Mouse (Mus musculus) right cerebral cortex, postnatal 25 days (tissue): ENCODE measurements at regions not wholly inside any gene's neighbourhood (a gene's known extent, or its start where the extent isn't known, plus 50 kb on each side); places are given as distances from the start of the nearest gene placed in this dataset.

Source experiments
- DNase-seq: peaks from one replicate; pipeline ENCODE4 v3.0.0; 2022

- DNase-seq, result no peak
Observed at GRCm38 (mm10) chr13:28514245-28514644, 256.9 kb downstream of the Gm11361 start.

GRCm38 (mm10) chr13:28513336-28513735 is 256.0 kb downstream of the Gm11361 start:
- no peak for DNase-seq

DNA sequence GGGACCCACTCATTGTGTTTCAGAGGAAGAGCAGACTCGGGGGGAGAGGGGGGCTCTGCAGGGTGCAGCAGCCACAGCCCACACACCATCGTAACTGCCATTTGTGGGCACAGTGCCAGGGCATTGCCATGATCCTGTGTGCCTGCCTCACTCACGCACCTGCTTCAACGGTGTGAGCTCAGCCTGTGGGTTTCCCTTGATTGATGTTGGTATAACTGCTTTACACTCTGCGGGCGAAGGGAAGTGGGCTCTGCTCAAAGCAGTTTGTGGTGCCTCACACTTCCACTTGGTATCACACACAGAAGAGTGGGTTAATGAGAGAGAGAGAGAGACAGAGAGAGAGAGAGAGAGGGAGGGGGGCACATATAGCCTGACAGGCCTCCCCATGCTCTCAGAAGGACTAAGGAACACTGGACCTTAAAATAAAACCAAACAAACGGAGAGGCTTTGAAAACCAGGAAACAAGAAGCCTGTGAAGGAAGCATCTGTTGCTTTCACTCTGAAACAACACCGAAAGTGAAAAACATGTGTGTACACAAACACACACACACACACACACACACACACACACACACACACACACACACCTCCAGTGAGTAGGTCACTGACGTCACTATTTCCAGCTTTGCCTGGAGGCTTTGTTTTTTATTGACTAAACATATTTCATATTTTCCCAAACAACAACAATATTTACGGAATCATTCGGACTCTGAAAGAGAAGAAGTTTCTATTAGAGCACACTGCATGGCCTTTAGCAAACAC is 255.4 kb downstream of the Gm11361 start:
- DNase-seq, result no peak

DNA sequence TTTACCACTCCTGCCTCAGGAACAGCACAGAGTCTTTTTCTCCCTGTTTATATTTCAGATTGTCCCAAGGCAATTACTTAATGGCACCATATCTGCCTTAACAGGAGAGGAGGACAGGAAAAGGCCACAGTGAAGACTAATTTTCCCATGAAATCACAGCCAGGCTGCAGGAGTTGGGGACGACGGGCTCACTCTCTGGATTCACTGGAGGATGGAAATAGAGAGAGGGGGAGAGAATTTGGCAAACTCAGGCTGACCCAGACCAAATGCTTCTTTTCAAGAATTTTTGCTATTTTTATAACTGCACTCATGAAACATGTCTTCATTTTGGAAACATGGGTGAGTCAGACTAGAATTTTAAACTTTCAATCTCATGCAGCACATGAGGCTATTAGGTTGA is 250.9 kb downstream of the Gm11361 start:
- no peak for DNase-seq

DNA sequence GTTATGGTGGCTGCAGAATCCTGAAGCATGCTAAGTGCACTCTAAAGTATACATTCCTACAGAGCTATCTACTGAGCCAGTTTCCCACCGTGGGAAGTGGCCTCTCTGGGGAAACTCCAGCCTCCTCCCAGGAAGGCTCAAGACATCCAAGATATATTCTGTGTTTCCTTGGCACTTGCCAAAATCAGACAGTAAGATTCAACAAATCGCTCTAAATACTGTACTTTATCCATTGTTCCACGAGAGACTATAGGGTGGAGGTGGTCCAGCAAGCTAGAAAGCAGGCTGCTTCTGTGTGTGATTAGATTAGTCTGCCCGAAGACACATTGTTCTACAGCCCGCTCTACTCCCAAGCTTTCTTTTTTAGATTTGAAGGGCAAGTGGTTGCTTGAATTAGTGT is 250.5 kb downstream of the Gm11361 start:
- DNase-seq, result no peak

DNA sequence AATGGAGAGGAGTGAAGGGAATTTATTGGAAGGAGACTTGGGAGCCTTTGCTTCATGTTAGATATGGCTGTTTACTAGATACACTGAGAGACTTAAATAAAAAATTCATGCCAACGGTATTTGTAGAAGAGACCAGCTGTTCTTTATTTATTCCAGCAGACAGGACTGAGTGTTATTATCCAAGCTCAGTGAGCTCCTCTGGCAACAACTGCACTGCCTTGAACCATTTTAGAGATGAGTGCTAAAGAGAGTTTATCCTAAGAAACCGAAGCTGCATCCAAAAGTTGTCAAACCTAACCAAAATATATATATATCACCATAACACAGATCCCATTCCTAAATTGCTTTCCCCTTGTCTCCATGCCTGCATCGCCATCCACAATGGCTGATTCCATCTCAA is 247.0 kb downstream of the Gm11361 start:
- no peak for DNase-seq

DNA sequence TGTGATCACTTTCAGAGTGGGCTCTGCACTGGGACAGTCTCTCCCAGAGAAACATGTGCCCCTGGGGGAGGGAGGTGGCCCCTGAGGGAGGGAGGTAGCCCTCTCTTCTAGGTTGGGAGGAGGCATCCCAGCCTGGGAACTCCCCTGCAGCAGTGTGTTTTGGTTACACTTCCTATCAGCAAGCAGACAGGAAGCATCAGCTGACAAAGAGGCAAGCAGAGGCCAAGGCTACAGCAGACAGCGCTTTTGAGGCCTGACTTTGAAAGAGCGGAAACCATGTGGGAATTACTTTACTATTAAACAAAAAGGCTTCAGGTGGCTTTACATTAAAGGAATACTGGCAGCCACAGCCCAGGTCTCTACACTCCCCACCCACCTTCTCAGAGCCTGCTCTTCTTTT is 244.8 kb downstream of the Gm11361 start:
- DNase-seq, result no peak

DNA sequence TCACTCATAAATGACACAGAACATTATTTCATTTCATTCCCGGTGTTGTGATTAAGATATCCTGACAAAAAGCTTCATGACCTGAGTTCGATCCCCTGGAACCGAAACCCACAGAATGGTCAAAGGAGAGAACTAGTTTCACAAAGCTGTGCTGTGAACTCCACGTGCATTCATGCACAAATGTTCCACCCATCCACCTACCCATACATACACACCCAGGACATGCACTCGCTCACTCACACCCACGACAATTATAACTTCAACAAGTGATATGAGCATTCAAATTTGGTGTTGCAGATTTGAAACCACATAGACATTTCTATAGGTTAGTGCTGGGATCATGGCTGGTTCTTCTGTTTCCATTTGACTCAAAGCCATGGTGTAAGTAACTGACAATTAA is 243.4 kb downstream of the Gm11361 start:
- no peak for DNase-seq

- DNase-seq, result no peak
Observed at GRCm38 (mm10) chr13:28497483-28497882, 240.2 kb downstream of the Gm11361 start.

GRCm38 (mm10) chr13:28492015-28492414 is 234.7 kb downstream of the Gm11361 start:
- DNase-seq, result no peak

DNA sequence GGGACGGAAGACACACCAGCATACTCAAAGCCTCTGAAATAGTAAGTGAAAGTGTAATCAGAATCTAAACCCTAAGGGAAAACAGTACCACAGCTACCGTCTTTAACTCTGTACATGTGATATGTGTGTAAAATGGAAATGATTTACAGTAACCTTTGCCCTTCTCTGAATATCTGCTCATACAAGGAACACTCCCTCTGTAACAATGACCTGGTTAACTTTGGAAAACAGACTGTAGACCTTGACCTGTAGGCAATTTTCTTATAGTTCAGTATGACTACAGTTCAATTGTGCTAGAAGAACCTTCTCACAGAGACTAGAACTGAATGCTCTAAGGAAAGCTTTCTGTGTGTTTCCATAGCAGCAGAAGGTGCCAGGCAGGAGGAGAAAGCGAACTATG is 226.4 kb downstream of the Gm11361 start:
- DNase-seq, result no peak

GRCm38 (mm10) chr13:28481224-28481965 is 224.1 kb downstream of the Gm11361 start:
- DNase-seq, result no peak

DNA sequence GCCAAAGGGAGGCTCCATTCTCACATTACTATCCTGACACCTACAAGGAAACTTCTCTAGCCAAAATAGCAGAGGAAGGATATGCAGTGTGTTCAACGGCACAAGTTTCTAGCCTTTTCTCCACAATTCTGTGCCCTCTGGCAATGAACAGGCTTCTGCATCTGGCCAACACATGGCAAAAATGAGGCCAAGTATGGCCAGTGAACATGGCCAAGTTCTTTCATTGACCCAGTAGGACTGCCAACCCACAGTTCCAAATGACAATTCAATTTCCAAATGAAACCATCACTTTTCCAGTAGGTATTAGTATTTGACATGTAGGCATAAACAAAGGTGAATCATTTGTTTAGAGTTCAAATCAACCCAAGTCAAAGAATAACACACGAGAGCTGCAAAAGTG is 208.8 kb downstream of the Gm11361 start:
- DNase-seq, result no peak

GRCm38 (mm10) chr13:28465187-28465880 is 208.0 kb downstream of the Gm11361 start:
- DNase-seq, result no peak

- no peak for DNase-seq
Observed at GRCm38 (mm10) chr13:28461281-28461680, 204.0 kb downstream of the Gm11361 start.

DNA sequence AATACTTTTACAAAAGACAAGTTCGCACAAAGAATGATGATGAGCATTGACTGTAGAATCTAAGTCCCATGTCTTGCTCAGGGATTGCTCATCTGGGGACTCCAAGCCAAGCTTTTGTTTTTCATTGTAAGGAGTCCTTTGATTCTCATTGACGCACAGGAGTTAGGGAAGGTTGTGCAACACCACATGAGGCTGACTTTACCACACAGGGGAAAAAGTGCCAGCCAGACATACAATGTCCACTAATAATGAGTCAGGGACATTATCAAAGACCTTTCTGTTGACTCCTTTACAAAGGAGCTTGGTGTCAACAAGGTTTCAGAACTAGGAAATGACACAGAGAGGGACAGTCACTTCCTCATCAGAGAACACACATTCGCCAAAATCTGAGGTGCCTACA is 200.1 kb downstream of the Gm11361 start:
- DNase-seq, result no peak

DNA sequence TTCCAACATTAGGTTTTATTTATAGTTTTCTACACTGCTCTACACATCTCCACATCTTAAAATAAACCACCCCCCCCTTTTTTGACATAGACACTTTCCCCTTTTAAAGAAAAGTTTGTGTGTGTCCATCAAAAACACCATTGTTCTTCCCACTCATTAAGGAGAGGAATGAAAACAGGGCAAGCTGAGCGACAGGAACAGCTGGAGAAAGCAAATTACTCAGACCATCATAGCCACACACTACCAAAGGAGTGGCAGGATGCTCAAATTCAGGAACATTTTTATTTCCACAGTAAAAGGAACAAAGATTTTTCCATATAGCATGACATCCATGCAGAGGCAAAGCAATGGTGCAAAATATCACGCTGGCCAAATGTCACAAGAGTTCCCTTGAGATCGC is 198.6 kb downstream of the Gm11361 start:
- DNase-seq, result no peak

DNA sequence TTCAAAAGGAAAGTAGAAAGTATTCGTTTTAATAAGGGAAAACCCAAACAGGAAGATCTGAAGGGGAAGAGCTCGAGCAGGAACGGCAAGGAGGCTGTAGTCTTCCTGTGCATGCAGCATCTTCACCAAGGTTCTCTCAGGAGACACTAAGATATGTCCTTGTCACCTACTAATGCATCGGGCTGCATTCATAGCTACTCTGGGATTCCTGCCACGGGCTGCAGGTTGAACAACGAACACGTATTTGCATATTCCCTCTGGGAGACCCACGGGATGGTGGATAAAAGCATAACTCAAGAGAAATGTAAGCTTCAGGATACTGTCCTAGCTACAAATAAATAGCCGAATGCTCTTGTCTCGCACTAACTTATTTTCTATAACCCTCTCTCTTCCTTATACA is 197.7 kb downstream of the Gm11361 start:
- DNase-seq, result no peak

DNA sequence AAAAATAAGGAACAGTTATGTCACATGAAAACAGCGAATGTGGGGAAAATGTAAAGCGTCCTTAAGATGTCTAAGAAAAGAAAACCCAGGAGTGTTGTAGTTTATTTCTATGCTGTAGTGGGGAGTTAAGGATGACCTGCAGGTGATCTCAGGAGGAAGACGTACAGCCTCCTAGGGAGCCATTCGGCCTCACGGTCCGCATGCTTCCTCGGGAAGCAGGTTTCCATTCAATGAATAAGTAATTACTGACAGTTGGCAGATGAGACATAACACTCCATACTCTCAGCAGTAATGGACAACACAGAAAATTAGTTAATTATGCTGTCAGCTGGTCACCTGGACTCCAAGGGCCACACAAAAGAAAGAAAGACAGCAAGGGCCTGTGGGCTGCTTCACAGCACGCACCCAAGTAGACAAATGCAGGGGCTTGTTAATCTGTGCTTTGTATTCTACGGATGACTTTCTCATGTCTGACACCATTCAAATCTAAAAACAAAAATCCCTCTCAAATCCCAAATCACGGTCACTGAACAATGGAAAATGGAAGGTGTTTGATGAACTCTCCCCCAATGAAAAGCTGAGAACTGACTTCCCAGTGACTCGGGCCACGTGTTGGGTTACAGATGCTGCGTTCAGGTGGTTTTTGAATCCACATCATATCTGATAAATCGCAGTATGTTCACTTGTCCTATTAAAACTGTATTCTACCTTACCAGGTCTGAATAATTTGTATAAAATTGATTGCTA is 193.5 kb downstream of the Gm11361 start:
- DNase-seq, result no peak

DNA sequence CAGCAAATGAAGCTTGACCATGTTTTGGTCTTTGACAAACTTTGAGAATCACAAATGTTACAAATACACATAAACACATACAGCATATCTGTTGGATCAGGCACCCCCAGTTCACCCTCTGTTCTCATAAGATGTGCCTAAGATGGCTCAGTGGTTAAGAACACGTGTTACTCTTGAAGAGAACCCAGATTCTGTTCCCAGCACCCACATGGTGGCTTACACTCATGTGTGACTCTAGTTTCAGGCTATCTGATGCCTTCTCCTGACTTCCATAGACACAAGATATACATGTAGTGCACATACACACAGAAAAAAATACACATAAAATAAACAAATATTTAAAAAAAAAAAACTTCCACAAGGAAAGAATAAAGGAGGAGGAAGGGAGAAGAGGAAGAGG is 191.7 kb downstream of the Gm11361 start:
- no peak for DNase-seq

DNA sequence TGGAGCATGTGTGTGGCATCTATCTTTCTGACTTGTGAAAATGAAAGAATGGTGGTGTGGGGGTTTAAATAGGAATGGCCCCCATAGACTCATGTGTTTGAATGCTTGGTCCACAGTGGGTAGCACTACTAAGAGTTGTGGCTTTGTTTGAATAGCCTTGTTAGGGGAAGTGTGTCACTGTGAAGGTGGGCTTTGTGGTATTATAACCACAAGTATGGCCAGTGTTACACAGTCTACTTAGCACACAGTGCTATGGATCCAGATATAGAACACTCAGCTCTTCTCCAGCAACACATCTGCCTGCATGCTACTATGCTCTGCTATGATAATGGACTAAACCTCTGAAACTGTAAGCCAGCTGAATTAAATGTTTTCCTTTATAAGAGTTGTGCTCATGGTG is 184.9 kb downstream of the Gm11361 start:
- no peak for DNase-seq

- no peak for DNase-seq
Observed at GRCm38 (mm10) chr13:28433445-28433844, 176.1 kb downstream of the Gm11361 start.

DNA sequence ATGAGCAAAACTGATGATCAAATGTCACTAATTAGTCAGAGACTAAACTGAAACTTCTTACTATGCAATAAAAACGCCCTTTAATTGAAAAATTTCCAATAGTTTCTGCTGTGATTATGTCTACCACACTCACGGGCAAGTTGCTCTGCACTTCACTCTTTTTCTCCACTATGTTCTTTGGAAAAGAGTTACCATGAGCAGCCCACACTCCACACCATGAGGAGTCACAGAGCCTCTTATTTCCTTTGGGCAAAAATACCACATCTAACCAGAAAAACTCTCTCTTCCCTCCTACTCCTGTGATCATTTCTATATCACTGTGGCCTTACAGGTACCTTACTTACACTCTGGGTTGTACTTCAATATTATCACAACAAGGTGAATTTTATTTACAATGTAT is 174.7 kb downstream of the Gm11361 start:
- DNase-seq, result no peak
